Mouse (Mus musculus): ENCODE measurements at regions not wholly inside any gene's neighbourhood (a gene's known extent, or its start where the extent isn't known, plus 50 kb on each side); places are given as distances from the start of the nearest gene placed in this dataset.
"Not testable (repeated sequence)": the region's sequence is repeated elsewhere in the genome, so short reads cannot be mapped to it uniquely, and the experiment has no call there.

DNA sequence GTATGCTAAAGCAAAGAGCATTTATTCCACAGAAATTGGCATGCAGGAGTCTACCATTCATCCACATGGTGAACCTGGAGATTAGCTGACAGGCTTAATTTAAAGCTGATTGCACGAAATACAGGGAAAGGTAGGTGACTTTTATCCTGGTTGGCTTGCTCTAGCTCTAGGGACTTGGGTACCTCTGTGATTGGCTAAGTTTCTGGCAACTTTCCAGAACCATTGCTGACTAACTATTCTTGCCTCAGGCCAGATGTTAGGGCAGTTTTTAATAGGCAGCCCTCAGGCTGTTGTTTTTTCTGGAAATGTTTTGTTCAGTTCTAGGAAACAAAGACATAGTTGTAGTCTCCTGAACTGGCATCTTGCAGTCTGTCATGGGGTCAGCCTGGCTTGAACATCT lies 871.1 kb upstream of the Gpc5 start:
- H3K4me1 ChIP-seq = no peaks in the 10 kb centered on the region
- no peak for ATAC-seq (ENCODE audit: low FRiP score)
- no peak overlapping the region for H3K27ac ChIP-seq
- H3K9me3 ChIP-seq = no peaks in the 10 kb centered on the region
- no peak overlapping the region for H3K4me2 ChIP-seq
- no peaks in the 10 kb centered on the region for H3K27me3 ChIP-seq
- H3K4me3 ChIP-seq (replicated peaks) = no peak overlapping the region
- H3K36me3 ChIP-seq (replicated peaks) = no peaks in the 10 kb centered on the region
- no peak overlapping the region for H3K9ac ChIP-seq
- WGBS = 74% methylated on average over 1 of the region's 1 CpGs

- Histone ChIP-seq H3K27ac (no peak overlapping the region), H3K9ac (no peak overlapping the region), H3K4me3 (replicated peaks) (no peak overlapping the region), H3K4me1 (no peaks in the 10 kb centered on the region), H3K27me3 (no peaks in the 10 kb centered on the region), H3K36me3 (replicated peaks) (no peaks in the 10 kb centered on the region), H3K9me3 (no peaks in the 10 kb centered on the region), H3K4me2 (no peak overlapping the region)
- 87% methylated on average over 2 of the region's 2 CpGs for WGBS
- ATAC-seq (ENCODE audit: low FRiP score) = no peak
These were observed 861.3 kb upstream of the Gpc5 start for GRCm38 (mm10) chr14:114230711-114231110.

DNA sequence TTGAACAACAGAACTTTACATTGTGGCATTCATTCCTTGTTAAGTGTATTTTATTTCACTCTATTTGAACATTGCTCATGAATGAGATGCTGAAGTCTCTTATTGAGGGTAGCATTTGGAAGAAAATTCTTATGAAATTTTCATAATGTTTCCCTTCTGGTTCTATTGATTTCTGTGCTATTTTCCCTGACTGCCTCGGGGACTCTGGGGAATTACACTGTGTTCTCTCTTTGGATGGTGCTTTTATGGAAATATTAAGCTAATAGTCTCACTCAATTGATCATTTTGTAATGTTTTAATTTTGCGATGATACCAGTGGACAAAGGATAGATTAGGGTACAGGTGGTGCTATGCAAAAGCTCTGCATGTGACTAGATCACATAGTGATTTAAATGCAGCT lies 837.0 kb upstream of the Gpc5 start:
- Histone ChIP-seq H3K27ac (no peak overlapping the region), H3K4me1 (no peaks in the 10 kb centered on the region), H3K4me2 (no peak overlapping the region), H3K36me3 (replicated peaks) (no peaks in the 10 kb centered on the region), H3K27me3 (no peaks in the 10 kb centered on the region), H3K9me3 (no peaks in the 10 kb centered on the region), H3K9ac (no peak overlapping the region), H3K4me3 (replicated peaks) (no peak overlapping the region)
- 89% methylated on average over 2 of the region's 2 CpGs for WGBS
- no peak for ATAC-seq (ENCODE audit: low FRiP score)

- Histone ChIP-seq H3K27ac (no peak overlapping the region), H3K4me1 (no peaks in the 10 kb centered on the region), H3K36me3 (replicated peaks) (no peaks in the 10 kb centered on the region), H3K4me2 (no peak overlapping the region), H3K27me3 (no peaks in the 10 kb centered on the region), H3K9me3 (no peaks in the 10 kb centered on the region), H3K4me3 (replicated peaks) (no peak overlapping the region), H3K9ac (no peak overlapping the region)
- 71% methylated on average over 2 of the region's 2 CpGs for WGBS
- no peak for ATAC-seq (ENCODE audit: low FRiP score)
These were observed 830.4 kb upstream of the Gpc5 start for GRCm38 (mm10) chr14:114261657-114262056.

DNA sequence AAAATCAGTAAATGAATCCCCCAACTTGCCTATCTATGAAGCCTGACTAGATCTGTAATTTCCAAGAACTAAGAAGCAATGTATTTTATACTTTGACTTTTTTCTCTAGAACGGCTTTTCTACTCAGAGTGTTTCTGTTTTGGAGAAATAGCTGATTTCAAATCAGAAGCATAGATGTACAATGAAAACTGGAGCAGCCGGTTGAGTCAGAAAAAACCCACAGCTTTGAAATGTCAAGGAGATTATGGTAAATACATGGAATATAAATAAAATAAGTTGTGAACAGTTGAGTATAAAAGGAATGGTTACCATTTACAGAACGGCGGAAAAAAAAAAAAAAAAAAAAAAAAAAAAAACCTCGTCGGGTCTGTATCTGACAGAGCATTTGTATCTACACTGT lies 791.4 kb upstream of the Gpc5 start:
- Histone ChIP-seq H3K4me1 (no peaks in the 10 kb centered on the region), H3K4me3 (replicated peaks) (no peak overlapping the region), H3K36me3 (replicated peaks) (no peaks in the 10 kb centered on the region), H3K27me3 (no peaks in the 10 kb centered on the region), H3K27ac (no peak overlapping the region), H3K9ac (no peak overlapping the region), H3K4me2 (no peak overlapping the region), H3K9me3 (no peaks in the 10 kb centered on the region)
- no peak for ATAC-seq (ENCODE audit: low FRiP score)
- WGBS = 96% methylated on average over 5 of the region's 6 CpGs

DNA sequence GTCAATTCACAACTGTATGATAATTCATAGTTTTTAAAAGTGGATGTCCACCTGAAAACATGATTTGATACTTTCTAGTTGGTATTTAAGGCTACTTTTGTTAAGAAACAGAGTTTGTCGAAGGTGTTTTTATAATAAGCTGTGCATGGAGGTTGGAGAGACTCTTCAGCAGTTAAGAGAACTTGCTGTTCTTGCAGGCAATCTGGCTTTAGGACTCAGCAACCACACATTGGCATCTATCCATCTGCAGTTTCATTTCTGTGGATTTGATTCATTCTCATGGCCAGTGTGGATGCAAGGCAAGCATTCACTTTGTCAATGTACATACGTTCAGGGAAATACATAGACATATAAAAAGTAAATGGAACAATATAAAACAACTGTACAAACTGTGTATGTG lies 784.5 kb upstream of the Gpc5 start:
- Histone ChIP-seq H3K36me3 (replicated peaks) (no peaks in the 10 kb centered on the region), H3K27me3 (no peaks in the 10 kb centered on the region), H3K4me3 (replicated peaks) (no peak overlapping the region), H3K27ac (no peak overlapping the region), H3K4me2 (no peak overlapping the region), H3K4me1 (no peaks in the 10 kb centered on the region), H3K9me3 (no peaks in the 10 kb centered on the region), H3K9ac (no peak overlapping the region)
- 96% methylated on average over 2 of the region's 2 CpGs for WGBS
- ATAC-seq (ENCODE audit: low FRiP score) = no peak

DNA sequence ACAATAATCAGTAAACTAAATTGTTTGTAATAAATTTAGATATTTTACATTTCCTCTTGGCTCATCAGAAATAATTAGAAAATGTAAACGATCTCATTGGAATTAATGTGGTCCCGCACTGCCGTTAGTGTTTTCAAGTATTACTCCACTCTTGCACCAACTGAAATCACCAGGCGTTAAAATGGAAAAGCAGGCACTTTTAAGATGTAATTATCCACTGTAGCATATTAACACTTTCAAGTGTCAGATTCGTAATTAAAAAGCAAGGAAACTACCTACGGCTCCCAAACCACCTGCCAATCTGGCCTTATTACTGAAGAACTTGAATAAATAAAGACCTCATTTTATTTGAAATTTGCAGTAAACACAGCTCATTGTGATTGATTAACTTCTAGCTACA lies 759.4 kb upstream of the Gpc5 start:
- no peaks in the 10 kb centered on the region for H3K4me1 ChIP-seq
- no peaks in the 10 kb centered on the region for H3K27me3 ChIP-seq
- H3K9me3 ChIP-seq = no peaks in the 10 kb centered on the region
- 58% methylated on average over 6 of the region's 6 CpGs for WGBS
- H3K4me3 ChIP-seq (replicated peaks) = no peak overlapping the region
- ATAC-seq (ENCODE audit: low FRiP score) = 0 out of 2 replicates have a peak, but pooled peaks have one; percentile 49
- H3K36me3 ChIP-seq (replicated peaks) = no peaks in the 10 kb centered on the region
- H3K4me2 ChIP-seq = no peak overlapping the region
- no peak overlapping the region for H3K9ac ChIP-seq
- H3K27ac ChIP-seq = no peak overlapping the region

GRCm38 (mm10) chr14:114349345-114349744 lies 742.7 kb upstream of the Gpc5 start:
- ATAC-seq (ENCODE audit: low FRiP score) = no peak
- Histone ChIP-seq H3K4me2 (no peak overlapping the region), H3K36me3 (replicated peaks) (no peaks in the 10 kb centered on the region), H3K27ac (no peak overlapping the region), H3K4me3 (replicated peaks) (no peak overlapping the region), H3K9ac (no peak overlapping the region), H3K4me1 (no peaks in the 10 kb centered on the region), H3K27me3 (no peaks in the 10 kb centered on the region), H3K9me3 (no peaks in the 10 kb centered on the region)
- WGBS = 63% methylated on average over 6 of the region's 6 CpGs

DNA sequence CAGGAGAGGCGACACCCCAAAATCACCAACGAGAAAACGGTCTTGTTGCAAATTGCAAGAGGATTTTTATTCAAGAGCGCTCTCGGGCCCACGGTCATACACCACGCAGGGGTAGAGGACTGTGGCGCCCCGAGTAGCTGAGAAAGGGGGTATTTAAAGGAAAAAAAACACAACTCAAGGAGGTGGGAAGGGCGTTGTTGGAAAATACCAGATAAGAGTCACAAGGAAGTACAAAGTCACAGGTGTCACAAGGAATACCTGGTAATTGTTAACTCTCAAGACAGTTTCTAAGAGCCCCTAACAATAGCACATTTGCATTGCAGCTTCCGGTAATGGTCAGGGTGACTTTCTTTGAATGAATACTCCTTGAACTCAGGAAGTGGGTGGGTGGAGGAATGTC lies 742.2 kb upstream of the Gpc5 start:
- not testable (repeated sequence) for H3K9me3 ChIP-seq; H3K4me2 ChIP-seq; H3K27ac ChIP-seq; H3K4me1 ChIP-seq; H3K36me3 ChIP-seq (replicated peaks); H3K4me3 ChIP-seq (replicated peaks); ATAC-seq (ENCODE audit: low FRiP score); H3K27me3 ChIP-seq; H3K9ac ChIP-seq
- WGBS = 85% methylated on average over 10 of the region's 11 CpGs

DNA sequence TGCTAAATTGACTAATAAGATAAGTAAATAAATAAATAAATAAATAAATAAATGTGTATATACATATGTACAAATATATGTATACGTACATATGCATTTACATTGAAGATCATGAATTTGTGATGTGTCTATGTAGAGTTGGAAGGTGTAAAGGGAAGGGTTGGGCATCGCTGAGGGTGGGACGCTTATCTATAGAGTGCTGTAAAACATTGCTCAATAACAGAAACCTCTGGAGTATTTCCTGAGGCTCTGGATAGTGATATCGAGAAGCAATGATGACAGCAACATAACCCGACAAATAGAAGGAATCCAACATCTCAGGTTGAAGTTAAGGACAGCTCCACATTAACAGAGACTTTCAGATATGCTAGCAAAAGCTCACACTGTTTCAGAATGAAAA lies 739.7 kb upstream of the Gpc5 start:
- Histone ChIP-seq H3K9ac (no peak overlapping the region), H3K4me3 (replicated peaks) (no peak overlapping the region), H3K9me3 (no peaks in the 10 kb centered on the region), H3K4me1 (no peaks in the 10 kb centered on the region), H3K4me2 (no peak overlapping the region), H3K27ac (no peak overlapping the region), H3K36me3 (replicated peaks) (no peaks in the 10 kb centered on the region), H3K27me3 (no peaks in the 10 kb centered on the region)
- WGBS = 96% methylated on average over 5 of the region's 5 CpGs
- no peak for ATAC-seq (ENCODE audit: low FRiP score)

GRCm38 (mm10) chr14:114374847-114375246 lies 717.2 kb upstream of the Gpc5 start:
- no peaks in the 10 kb centered on the region for H3K36me3 ChIP-seq (replicated peaks)
- H3K4me2 ChIP-seq = no peak overlapping the region
- 98% methylated on average over 3 of the region's 3 CpGs for WGBS
- no peaks in the 10 kb centered on the region for H3K4me1 ChIP-seq
- no peak overlapping the region for H3K27ac ChIP-seq
- H3K9me3 ChIP-seq = no peaks in the 10 kb centered on the region
- H3K9ac ChIP-seq = no peak overlapping the region
- no peak overlapping the region for H3K4me3 ChIP-seq (replicated peaks)
- no peaks in the 10 kb centered on the region for H3K27me3 ChIP-seq
- no peak for ATAC-seq (ENCODE audit: low FRiP score)

DNA sequence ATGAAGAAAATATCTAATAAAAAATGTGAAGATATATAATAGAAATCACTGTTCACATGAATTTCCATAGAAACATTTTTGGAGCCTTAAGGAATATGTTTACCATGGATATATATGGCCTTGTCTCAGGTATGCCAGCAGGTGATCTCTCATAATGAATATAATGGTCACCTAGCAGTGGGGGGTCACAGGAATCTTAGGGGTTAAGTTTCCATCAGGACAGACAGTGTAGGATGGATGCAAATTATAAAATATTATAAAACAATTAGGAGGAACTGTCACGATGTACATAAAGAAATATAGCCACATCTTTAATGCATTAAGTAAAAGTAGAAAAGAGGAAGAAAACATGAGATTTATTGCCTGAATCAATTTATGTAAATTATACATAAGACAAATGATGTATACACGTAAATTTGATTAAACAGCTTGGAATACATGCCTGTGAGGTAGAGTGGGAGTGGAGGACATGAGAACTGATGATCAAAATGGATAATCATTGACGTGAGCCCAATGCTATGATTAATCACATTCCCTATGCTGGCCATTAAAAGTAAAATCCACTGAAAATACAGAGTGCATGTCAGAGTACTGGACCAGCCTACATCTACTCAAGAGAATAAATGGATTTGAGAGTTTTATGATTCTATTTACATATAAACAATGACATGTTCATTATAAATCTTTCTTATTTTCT lies 693.0 kb upstream of the Gpc5 start:
- no peak overlapping the region for H3K27ac ChIP-seq
- no peak overlapping the region for H3K4me2 ChIP-seq
- H3K9me3 ChIP-seq = no peaks in the 10 kb centered on the region
- H3K9ac ChIP-seq = no peak overlapping the region
- no peak for ATAC-seq (ENCODE audit: low FRiP score)
- no peaks in the 10 kb centered on the region for H3K27me3 ChIP-seq
- H3K4me1 ChIP-seq = no peaks in the 10 kb centered on the region
- no peaks in the 10 kb centered on the region for H3K36me3 ChIP-seq (replicated peaks)
- WGBS = 87% methylated on average over 3 of the region's 3 CpGs
- H3K4me3 ChIP-seq (replicated peaks) = no peak overlapping the region

DNA sequence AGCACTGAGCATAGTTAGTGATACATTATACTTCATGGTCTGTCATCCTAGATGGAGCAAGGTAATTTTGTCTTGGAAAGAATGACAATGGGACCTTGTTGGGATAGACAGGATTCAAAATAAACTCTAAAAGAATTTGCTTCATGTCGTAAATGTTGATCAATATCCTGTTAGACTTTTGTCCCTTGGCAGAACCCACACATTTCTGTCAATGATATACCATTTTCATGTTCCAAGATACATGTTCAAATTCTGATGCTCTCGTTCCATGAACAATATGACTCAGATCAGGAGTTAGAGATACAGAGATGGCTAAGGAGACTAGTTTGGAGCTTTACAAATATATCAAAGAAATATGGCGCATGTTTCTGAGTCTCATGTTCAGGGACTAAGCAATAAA lies 673.2 kb upstream of the Gpc5 start:
- H3K4me2 ChIP-seq = no peak overlapping the region
- 91% methylated on average over 3 of the region's 3 CpGs for whole genome bisulfite sequencing

More for the DNA sequence above, 673.2 kb upstream of the Gpc5 start:
- ATAC-seq (ENCODE audit: low FRiP score) = no peak
- Histone ChIP-seq H3K27me3 (no peaks in the 10 kb centered on the region), H3K36me3 (replicated peaks) (no peaks in the 10 kb centered on the region), H3K4me1 (no peaks in the 10 kb centered on the region), H3K27ac (no peak overlapping the region), H3K9me3 (no peaks in the 10 kb centered on the region), H3K4me3 (replicated peaks) (no peak overlapping the region), H3K9ac (no peak overlapping the region)
